Mouse (Mus musculus): ENCODE data around the gene Kif2b.

Kif2b gene

DNA sequence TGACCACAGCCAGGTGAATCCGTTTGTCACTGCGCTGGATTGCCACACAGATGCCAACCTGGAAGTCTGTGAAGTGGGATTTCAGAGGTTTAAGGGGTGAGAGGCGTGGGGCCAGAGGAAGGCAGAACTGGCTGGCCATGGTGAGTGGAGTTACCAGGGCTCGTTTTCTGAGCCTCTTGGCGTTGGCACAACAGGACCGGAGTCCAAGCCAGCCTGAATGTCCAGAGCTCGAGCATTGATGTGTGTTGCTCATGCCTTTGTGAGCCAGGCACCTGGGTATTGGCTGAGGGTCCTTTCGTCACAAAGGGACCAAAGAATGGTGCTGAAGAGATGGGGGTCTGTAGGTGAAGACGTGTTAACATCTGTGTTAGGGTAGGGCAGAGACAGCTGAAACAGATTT is at the start of gene Kif2b:
Kif2b (minus strand) TSS at position 242 of the 400 bp plus-strand sequence.
- in situ Hi-C loops (cut with MseI, MboI): no loop called here

DNA sequence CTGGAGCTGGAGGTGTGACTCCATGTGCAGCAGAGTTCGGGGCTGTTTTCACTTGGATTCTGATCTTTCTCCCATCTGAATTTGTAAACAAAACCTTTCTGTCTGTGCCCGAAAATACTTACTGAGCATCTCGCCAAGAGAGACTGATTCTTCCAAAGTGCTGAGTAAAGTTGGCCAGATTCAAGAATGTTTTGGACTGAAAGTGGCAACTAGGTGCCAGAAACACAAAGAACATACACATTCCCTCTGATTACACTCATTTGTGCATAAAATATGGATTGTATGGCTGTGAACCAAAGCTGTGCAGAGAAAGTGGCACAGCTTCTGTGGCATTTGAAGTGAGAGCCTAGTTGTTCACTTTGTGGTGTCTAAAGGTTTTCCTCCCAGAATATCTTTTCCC is 15.7 kb upstream of the Kif2b start:
- in situ Hi-C loops (cut with MseI, MboI): no loop called here

DNA sequence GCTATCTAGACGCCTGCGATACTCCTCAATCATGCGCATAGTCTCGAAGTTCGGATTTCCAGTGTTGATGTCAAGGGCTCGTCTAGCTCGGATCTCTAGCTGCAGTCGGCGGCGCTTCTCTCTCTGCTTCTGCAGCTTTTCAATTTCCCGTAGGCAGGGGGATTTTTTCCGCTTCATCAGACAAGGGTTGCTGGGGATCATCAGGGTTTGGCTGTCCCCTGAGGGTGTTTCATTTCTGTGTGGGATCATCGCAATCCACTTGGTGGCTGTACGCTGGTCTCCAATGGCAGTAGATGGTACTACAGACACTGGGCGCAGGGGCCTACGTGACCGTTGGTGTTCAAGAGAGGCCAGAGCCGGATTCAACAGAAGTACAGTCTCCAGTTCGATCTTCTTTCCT is 502 bp downstream of the Kif2b start:
- in situ Hi-C loops (cut with MseI, MboI): no loop called here

DNA sequence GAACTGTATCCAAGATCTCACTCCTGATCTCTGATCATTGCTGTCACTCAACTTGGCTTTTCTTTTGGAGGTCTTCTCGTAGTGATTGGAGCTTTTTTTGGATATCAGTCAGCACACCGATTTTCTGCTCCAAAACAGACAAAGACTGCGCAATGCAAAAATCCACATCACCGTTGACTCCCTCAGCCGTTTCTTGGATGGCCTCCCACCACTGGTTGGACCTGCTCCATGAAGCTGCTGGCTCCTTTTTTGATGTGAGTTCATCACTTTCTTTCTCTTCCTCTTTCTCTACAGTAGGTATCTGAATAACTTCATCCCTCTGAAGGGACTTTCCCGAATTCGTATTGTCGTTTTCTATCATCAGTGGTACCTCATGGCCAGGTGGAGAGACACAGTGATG is 2.0 kb downstream of the Kif2b start:
- in situ Hi-C loops (cut with MseI, MboI): no loop called here

DNA sequence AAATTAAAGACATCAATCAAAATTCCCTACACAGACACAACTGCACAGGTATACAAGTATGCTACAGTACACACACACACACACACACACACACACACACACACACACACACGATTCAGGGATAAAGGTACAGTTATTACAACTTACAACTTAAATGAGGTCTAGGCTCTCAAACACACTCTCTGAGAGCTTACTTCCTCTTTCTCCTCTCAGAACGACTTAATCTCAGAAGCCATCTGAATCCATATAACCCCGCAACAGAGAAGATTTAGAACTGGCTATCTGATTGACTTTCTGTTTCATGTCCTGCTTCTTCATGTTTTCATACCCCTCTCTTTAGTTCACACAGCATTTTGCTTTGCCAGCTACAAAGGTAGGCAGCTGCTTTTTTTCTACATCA is 2.9 kb downstream of the Kif2b start:
- in situ Hi-C loops (cut with MseI, MboI): no loop called here

DNA sequence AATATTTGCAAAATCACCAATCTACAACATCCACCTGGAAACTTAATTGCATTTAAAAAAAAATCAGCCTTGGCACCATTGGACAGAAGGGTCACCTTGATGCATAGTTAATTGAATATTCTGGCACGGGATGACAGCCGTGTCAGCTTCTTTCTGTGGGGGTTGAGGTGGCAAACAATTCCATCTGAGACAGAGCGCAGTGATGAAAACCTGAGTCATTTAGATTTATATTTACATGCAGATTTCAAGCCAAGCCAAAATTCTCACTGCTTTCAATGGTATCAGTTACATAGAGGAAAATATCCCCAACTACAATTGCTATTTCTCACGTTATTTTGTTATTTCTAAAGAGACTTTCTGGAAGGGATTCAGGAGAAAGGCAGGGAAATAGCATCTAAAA is 46.6 kb downstream of the Kif2b start:
- in situ Hi-C loops (cut with MseI, MboI): no loop called here

All from mouse trophoblast stem cell (cell line).